20 mouse cellular contexts compared by ENCODE assay signal in the genomic region with DNA sequence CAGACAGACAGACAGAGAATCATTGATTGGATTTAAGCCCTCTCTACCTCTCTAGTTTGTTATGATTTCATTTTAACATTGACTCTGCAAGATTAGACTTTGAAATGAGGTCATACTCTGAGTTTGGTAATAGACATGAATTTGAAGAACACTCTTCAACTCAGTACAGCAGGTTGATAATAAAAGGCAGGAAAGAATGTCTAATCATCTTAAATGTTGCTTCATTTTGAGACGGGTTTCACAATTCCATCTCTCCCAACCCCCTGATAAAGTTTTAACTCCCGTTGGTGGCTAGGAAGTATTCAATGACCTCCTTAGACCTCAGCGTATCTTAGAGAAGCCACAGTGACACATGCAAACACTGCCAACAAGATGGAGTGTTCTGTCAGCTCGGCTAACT.
"Had no signal": no experiment of that assay in that cellular context is flagged by ENCODE, and none has a peak within 500 bp of the region (broad histone marks: within the 10 kb centered on the region; RNA-seq: fewer than 3 reads in every experiment).

No protein-coding gene starts in this region.

- DNase-seq: kidney, adult 11 months; kidney, adult 8-10 months; kidney, postnatal 10 days; kidney, postnatal 36 days; layer of hippocampus, postnatal 36 days; liver; liver, postnatal 0 days; lung, embryonic 14.5 days; lung, postnatal 14 days; lung, postnatal 4 days; thymus, postnatal 25 days had no signal

- H3K27me3 ChIP-seq: intestine, embryonic 15.5 days; kidney, embryonic 15.5 days; limb, embryonic 12.5 days; midbrain, embryonic 13.5 days; neural tube, embryonic 13.5 days had no signal

- ATAC-seq: intestine, embryonic 15.5 days; liver, postnatal 0 days; midbrain, embryonic 13.5 days; midbrain, embryonic 16.5 days had no signal

- H3K9ac ChIP-seq: intestine, embryonic 15.5 days; kidney, embryonic 15.5 days; limb, embryonic 12.5 days; liver, embryonic 14.5 days; liver, postnatal 0 days; lung, embryonic 14.5 days; midbrain, embryonic 13.5 days; neural tube, embryonic 13.5 days had no signal

- H3K4me1 ChIP-seq: midbrain, embryonic 13.5 days had no signal

- H3K4me3 ChIP-seq: intestine, embryonic 15.5 days; kidney, embryonic 15.5 days; left cerebral cortex, adult 2 months; limb, embryonic 12.5 days; midbrain, embryonic 13.5 days; myocyte; neural tube, embryonic 13.5 days had no signal

- H3K9me3 ChIP-seq: intestine, embryonic 15.5 days; kidney, embryonic 15.5 days; limb, embryonic 12.5 days; midbrain, embryonic 13.5 days; neural tube, embryonic 13.5 days had no signal

- H3K27ac ChIP-seq: intestine, embryonic 15.5 days; kidney, embryonic 15.5 days; left cerebral cortex, adult 2 months; limb, embryonic 12.5 days; liver, embryonic 14.5 days; midbrain, embryonic 13.5 days; neural tube, embryonic 13.5 days had no signal

- H3K4me2 ChIP-seq: intestine, embryonic 15.5 days; kidney, embryonic 15.5 days; limb, embryonic 12.5 days; lung, embryonic 14.5 days; midbrain, embryonic 13.5 days; neural tube, embryonic 13.5 days had no signal

- H3K36me3 ChIP-seq: intestine, embryonic 15.5 days; kidney, embryonic 15.5 days; limb, embryonic 12.5 days; midbrain, embryonic 13.5 days; neural tube, embryonic 13.5 days had no signal
